Mouse (Mus musculus) ES-Bruce4 (cell line): Measurements from ENCODE around the gene Slc29a3. TPM values are rescaled to one million over a fixed set of nuclear protein-coding genes. Genes with fewer than 3 reads are reported as not detected.

Experiments used
- H3K27ac ChIP-seq: 2 replicates; pipeline ENCODE4 v1.5.1; 2012; ENCODE audit warnings: low read length, inconsistent platforms; ENCODE audit not compliant: insufficient read depth
- H3K27me3 ChIP-seq: 2 replicates; pipeline ENCODE4 v1.6.1; 2012; ENCODE audit warnings: mild to moderate bottlenecking, low read length, inconsistent platforms; ENCODE audit not compliant: control insufficient read depth, poor library complexity, insufficient read depth, severe bottlenecking
- H3K36me3 ChIP-seq: 2 replicates; pipeline ENCODE4 v1.6.1; 2012; ENCODE audit warnings: inconsistent platforms, mild to moderate bottlenecking, low read length, moderate library complexity; ENCODE audit not compliant: control insufficient read depth, poor library complexity, insufficient read depth, severe bottlenecking
- H3K4me1 ChIP-seq: one replicate; pipeline ENCODE4 v1.8.1; 2011; ENCODE audit warnings: low read length; ENCODE audit not compliant: control insufficient read depth, insufficient read depth
- H3K4me3 ChIP-seq: 2 replicates; pipeline ENCODE4 v1.5.1; 2011; ENCODE audit warnings: low read depth, mild to moderate bottlenecking, low read length
- H3K9ac ChIP-seq: 2 replicates; pipeline ENCODE4 v1.6.1; 2012; ENCODE audit warnings: low read depth, mild to moderate bottlenecking, inconsistent platforms; ENCODE audit not compliant: poor library complexity, severe bottlenecking
- H3K9me3 ChIP-seq: replicated peaks from 2 replicates; pipeline ENCODE4 v1.6.1; 2012; ENCODE audit warnings: mild to moderate bottlenecking, low read length, inconsistent platforms; ENCODE audit not compliant: control insufficient read depth, poor library complexity, insufficient read depth, severe bottlenecking
- CTCF ChIP-seq: IDR thresholded peaks from one replicate; pipeline ENCODE4 v1.8.1; 2011; ENCODE audit warnings: low read depth, low read length
- EP300 ChIP-seq: IDR thresholded peaks from 2 replicates; pipeline ENCODE4 v1.6.1; 2011; ENCODE audit warnings: low read depth, low read length; ENCODE audit not compliant: insufficient read depth
- POLR2A ChIP-seq: IDR thresholded peaks from one replicate; pipeline ENCODE4 v1.8.1; 2011; ENCODE audit warnings: low read length; ENCODE audit not compliant: insufficient read depth
- polyA plus RNA-seq: library from polyadenylated mRNA; stranded (reverse); fragments of >200 nt; gene quantifications from 2 replicates; pipeline ENCODE4 v1.2.4, GENCODE M21; 2011; ENCODE audit warnings: low read depth; ENCODE audit not compliant: missing spikeins, insufficient read depth, insufficient read length

Gene Slc29a3
- polyA plus RNA-seq, 1 experiment, result 8.7 TPM

DNA sequence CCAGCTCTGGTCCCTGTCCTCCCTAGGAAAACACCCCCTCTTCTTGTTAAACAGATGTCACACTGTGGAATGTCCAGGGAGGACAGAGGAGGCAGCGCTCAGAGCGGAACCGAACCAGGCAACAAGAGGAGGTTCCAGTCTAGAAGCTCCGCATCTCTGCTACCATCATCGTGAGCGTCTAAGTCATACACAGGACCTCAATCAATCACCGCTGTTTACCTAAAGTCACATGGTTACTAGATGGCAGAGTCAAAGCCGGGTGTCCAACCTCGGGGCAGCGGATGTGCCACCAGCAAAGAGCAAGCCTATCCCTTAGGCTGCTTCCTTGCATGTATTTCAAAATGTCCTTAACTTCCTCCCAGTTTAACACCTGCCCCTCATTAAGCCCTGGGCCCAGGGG is 39.8 kb upstream of the Slc29a3 start:
- Histone ChIP-seq H3K27me3 (no peaks in the 10 kb centered on the region), H3K27ac (no peak overlapping the region), H3K36me3 (no peaks in the 10 kb centered on the region), H3K9me3 (no peaks in the 10 kb centered on the region), H3K9ac (no peak overlapping the region), H3K4me1 (peaks cover 4% of the 10 kb centered on the region), H3K4me3 (no peak overlapping the region)
- TF ChIP-seq POLR2A (no peak), EP300 (no peak), CTCF (no peak)

DNA sequence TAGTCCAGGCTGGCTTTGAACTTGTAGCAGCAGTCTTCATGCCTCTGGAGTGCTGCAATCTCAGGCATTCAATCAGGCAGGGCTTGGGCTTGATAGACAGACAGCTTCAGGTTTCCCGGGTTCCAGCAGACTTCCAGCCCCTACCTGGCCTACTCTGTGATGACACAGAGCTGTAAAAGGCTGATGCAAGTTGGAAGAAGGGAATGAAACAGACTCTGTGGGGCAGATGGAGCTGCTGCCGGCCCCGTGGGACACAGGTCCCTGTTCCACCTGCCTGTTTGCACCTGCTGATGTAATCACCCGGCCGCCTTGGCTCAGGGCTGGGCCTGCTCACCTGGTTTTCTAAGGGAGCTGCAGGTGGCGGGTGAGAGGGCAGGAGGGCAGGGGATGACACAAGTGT is 38.3 kb upstream of the Slc29a3 start:
- H3K27ac ChIP-seq, result no peak overlapping the region
- H3K36me3 ChIP-seq, result no peaks in the 10 kb centered on the region
- H3K27me3 ChIP-seq, result no peaks in the 10 kb centered on the region
- no peak overlapping the region for H3K4me3 ChIP-seq
- H3K9me3 ChIP-seq, result no peaks in the 10 kb centered on the region
- peak overlapping the region; percentile 31; the same call in 1 of the 2 replicates for H3K9ac ChIP-seq
- peaks cover 4% of the 10 kb centered on the region for H3K4me1 ChIP-seq
- no peak for TF ChIP-seq EP300
- TF ChIP-seq POLR2A, result no peak
- no peak for TF ChIP-seq CTCF

DNA sequence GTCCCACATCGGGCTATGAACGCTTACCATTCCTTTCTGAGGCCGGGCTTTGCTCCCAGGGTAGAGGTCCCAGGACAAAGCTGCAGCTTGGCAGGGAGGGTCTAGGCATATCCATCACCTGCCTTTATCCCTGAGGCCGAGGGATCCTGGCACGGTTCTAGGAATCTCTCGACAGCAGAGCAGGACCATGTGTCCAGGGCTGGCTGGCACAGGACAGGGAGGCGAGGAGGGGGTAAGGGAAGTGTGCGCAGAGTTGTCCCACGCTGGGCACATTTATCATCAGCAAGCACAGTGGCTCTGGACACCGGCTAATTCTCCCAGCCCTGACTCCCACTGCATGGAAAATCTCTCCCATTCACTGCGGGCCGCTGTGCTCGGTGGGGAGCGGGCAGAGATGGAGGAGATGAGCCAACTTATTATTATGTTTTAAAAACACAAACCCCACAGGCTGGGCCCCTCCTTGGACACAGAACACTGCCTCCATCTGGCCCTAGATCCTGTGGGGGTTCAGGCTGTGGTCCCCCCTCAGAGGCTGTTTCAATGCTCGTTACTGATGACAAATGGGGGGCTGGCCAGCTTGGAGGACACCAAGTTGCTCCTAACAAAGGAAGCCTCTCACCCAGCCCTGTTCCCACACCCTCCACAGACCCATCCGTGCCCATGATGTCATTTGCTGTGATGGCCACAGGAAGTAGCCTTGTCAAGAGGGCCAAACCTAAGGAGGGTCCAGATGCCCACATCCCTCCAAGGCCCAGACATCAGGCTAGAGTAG is 34.9 kb upstream of the Slc29a3 start:
- Histone ChIP-seq H3K9ac (no peak overlapping the region), H3K4me1 (peaks cover 9% of the 10 kb centered on the region)
- no peak for TF ChIP-seq EP300
- no peak for TF ChIP-seq POLR2A
- no peak for TF ChIP-seq CTCF

DNA sequence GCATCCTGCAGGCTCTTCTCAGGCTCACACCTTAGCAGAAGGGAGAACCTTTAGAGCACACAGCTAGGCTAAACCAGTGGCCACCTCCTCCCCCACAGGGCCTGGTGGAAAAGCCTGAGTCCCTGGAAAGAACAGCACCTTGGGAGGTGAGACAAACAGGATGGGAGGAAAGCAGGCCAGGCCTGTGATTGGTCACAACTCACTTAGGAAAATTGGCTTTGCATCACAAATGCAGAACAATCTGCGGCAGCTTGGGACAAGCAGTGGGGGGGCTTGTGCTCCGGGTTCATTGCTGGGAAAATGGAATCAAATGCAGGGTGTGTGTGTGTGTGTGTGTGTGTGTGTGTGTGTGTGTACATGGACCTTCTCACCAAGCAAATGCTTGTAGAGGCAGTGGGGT is 31.0 kb upstream of the Slc29a3 start:
- Histone ChIP-seq H3K27me3 (no peaks in the 10 kb centered on the region), H3K27ac (peak overlapping the region; percentile 23; the same call in 1 of the 2 replicates), H3K4me1 (peaks cover 7% of the 10 kb centered on the region), H3K4me3 (no peak overlapping the region), H3K9me3 (no peaks in the 10 kb centered on the region), H3K9ac (no peak overlapping the region), H3K36me3 (no peaks in the 10 kb centered on the region)
- TF ChIP-seq EP300, result peak; percentile 76; the same call in 1 of the 2 replicates
- no peak for TF ChIP-seq CTCF

More for the DNA sequence above, 34.9 kb upstream of the Slc29a3 start:
- Histone ChIP-seq H3K27ac (no peak overlapping the region), H3K4me3 (no peak overlapping the region), H3K27me3 (no peaks in the 10 kb centered on the region), H3K36me3 (no peaks in the 10 kb centered on the region), H3K9me3 (no peaks in the 10 kb centered on the region)

DNA sequence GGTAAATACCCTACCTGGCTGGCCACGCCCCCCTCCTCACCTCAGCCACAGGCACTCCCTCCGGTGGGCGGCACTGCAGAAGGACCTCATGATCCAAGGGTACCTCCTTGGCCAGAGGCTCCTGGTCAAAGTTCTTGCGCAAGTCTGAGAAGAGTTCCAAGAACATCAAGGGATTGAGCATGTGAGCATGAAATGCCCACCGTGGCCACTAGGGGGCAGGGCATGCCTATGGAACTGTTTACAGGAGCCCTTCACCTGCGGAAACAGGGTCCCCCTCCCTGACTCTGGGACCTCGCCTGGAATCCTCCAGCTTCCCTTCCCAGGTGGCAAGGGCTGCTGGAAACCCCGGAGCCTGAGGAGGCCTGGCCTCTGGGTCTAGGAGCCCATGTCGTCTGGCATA is 27.0 kb upstream of the Slc29a3 start:
- TF ChIP-seq CTCF, result peak; percentile 95
- no peak for TF ChIP-seq POLR2A
- peak; percentile 13; the same call in 1 of the 2 replicates for TF ChIP-seq EP300
- H3K27me3 ChIP-seq, result no peaks in the 10 kb centered on the region
- H3K9me3 ChIP-seq, result no peaks in the 10 kb centered on the region
- H3K9ac ChIP-seq, result peak overlapping the region; percentile 26
- peak overlapping the region; percentile 48 for H3K4me3 ChIP-seq
- no peaks in the 10 kb centered on the region for H3K36me3 ChIP-seq
- no peak overlapping the region for H3K27ac ChIP-seq
- peaks cover 7% of the 10 kb centered on the region for H3K4me1 ChIP-seq

DNA sequence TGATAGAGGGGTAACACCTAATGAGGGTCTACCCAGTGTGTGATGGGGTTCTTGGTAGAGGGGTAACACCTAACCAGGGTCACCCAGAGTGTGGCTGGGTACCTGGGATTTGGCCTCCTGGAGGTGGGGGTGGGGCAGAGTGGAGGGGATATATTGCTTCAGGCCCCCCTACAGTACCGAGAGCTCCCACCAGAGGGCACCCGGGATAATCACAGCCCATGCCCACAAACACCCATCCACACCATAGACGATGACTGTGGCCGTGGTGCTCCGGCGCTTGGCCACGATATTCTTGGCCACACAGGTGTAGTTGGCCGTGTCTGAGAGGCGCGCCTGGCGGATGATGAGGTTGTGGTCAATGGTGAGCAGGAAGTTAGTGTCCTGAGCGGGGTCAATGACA is 25.9 kb upstream of the Slc29a3 start:
- Histone ChIP-seq H3K4me1 (peaks cover 7% of the 10 kb centered on the region), H3K36me3 (no peaks in the 10 kb centered on the region), H3K27ac (no peak overlapping the region), H3K9ac (no peak overlapping the region), H3K9me3 (no peaks in the 10 kb centered on the region), H3K4me3 (no peak overlapping the region), H3K27me3 (no peaks in the 10 kb centered on the region)
- TF ChIP-seq CTCF (peak; percentile 67), EP300 (no peak)
